Mouse (Mus musculus): ENCODE measurements at regions not wholly inside any gene's neighbourhood (a gene's known extent, or its start where the extent isn't known, plus 50 kb on each side); places are given as distances from the start of the nearest gene placed in this dataset.

DNA sequence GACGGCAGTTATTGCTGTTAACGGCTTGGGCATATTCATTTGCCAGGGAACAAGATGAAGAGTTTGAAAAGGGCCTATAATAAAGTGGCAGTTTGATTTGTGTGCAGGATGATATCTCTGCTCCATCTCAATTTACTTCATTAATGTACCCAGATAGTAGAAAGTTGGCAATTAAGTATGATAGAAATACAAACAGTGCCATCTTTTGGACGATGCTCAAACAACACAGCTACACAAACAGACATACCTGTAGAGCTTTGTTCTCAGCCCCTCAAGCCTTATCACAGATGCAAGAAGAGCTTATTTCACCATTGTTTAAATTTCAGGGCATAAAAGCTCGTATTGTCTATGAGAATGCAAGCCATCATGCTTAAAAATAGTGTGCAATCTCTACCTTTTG is 82.2 kb downstream of the Tnfsf11 start:
- TF ChIP-seq CTCF (IDR thresholded peaks at IDR 0.05; ENCODE audit: insufficient read depth, low read length) (no peak), POLR2A (IDR thresholded peaks at IDR 0.05; ENCODE audit: borderline replicate concordance, extremely low read depth, low read depth, low read length) (no peak)

Data from lung, adult 2 months (tissue).